Mouse (Mus musculus) cerebellum, adult 9-11 months (tissue): ENCODE data around the gene Tia1.
A peak's percentile ranks its signal among the peaks of the same experiment; 100 is the strongest.

Experiments
- DNase-seq: peaks from one replicate; pipeline ENCODE4 v3.0.0; 2022

Gene Tia1

DNA sequence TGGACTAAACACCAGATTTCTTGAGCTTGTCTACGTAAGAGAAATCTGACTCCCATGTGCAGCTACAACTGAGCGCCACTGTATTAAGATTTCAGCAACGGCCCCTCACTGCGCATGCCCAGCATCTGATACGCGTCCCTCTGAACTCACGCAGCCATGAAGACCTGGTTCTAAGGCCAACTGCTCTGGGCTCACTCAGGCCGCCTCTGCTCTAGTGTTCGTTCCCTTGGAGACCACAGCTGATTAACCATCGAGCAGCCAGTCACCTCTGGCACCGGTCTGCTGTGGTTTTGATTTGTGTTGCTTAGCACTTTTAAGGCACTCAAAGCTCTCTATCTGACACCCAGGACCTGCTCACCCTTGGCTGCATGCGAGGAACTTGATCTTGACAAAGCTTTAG, 16.7 kb upstream of the Tia1 start:
- DNase-seq, result no peak

- no peak for DNase-seq
These were observed 15.6 kb upstream of the Tia1 start for GRCm38 (mm10) chr6:86388461-86388860.

- DNase-seq, result no peak
These were observed 12.7 kb upstream of the Tia1 start for GRCm38 (mm10) chr6:86391326-86391725.

- no peak for DNase-seq
These were observed 10.8 kb upstream of the Tia1 start for GRCm38 (mm10) chr6:86393187-86393586.

DNA sequence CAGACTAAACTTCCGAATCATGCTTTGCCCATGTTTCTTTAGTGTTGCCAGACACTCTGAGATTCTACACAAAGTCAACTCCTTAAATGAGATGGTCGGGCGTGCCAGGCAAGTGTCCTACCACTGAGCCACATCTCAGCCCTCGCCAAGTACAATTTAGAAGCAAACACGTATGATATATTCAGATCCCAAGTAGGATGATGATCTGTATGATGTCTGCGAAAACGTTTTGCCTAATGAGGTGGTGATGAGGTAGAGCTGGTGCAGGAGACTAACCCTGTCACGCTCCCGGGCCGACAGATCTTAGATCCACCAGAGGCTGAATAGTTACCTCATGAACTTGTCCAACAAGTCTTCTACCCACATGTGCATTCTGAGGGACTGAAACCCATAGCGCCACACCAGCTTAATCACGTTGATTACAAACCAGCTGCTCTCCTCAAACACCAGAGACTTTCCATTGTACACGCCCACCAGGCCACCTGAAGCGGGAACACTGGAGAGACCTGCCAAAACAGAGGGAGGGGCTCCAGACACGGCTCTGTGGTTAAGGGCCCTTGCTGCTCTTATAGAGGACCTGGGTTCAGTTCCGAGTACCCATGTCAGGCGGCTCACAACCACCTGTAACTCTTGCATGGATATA, 9.8 kb upstream of the Tia1 start:
- DNase-seq, result peak; percentile 49

- peak; percentile 29 for DNase-seq
These were observed 9.0 kb upstream of the Tia1 start for GRCm38 (mm10) chr6:86395021-86395420.

DNA sequence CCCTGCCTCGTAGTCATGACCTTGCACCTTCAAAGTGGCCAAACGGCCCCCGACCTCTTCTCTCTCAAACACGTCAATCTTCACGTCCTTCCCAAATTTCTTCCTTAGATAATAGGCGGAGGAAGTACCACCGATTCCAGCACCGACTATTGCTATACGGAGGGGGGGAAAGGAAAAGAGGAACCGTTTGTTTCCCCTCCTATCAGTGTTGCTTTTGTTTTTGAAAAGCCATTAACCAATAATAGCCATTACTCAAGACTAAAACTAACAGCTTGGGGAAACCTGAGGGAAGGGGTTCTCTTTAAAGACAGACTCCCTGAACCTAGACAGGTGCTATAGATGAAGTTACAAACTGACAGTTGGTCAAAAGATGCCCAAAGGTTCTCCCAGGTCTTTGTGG, 8.1 kb upstream of the Tia1 start:
- DNase-seq, result peak; percentile 23

DNA sequence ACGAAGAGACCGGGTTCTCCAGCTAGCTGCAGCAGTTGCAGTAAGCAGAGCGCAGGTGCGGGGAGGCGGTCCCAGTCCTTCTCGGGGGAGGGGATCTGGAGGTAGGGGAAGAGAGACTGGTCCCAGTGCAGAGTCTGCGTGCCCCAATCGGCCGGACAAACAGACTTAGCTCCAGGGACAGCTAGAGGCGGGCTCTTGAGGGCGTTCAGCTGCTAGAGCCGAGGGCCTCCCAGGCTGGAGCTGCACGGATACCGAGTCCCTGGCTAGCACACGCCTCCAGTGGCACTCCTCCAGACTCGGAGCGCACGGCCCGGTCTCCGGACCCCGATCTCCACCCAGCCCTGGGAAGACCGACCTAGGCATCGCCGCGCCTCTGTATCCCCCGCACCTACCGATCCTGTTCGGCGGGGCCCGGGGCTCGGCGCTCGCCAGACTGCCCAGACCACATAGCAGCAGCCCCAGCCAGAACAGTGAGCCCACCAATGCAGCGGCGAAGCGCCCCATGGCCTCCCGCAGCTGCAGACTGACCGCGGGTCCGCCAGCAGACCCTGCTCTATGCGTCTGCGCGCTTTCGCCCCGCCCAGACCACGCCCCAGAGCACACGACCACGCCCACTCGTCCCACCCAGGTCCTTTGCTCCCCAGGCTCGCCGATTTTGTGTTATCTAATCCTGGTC, 7.3 kb upstream of the Tia1 start, which contains the start of gene Pcyox1:
Gene Pcyox1, minus strand, starts transcription at position 574 of the 676 bp plus-strand sequence.
- peak; percentile 90 for DNase-seq

DNA sequence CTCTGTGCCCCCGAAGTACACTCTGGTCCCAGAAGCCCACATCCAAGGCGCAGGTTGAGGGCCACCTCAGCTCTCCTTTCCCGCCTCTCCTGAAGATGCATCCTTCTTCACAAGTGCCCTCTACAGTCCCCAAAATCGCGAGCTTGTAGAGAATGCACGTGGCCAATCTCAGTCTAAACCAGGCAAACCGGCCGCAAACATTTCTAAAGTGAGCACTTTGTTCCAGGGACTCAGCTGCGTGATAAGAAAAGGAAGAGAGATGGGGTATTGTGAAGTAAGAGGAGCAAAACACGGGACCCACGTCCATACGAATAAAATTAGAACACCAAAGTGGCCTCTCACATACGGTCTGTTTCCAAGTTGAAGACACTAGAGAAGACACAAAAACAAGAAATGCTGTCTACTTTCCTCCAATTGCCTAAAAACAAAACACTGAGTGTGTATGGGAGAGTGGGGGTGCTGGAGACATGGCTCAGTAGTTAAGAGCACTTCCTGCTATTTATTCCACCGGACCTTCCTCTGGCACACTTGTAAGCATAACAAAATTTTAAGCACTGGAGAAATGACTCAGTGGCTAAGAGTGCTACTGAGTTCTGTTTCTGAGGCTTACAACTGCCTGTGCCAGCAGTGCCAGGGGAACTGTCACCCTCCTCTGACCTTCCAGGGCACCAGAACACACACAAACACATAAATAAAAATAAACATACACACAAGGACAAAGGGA, 6.6 kb upstream of the Tia1 start:
- peak; percentile 22 for DNase-seq

GRCm38 (mm10) chr6:86398986-86399385, 5.0 kb upstream of the Tia1 start:
- no peak for DNase-seq

GRCm38 (mm10) chr6:86399995-86400394, 4.0 kb upstream of the Tia1 start:
- no peak for DNase-seq

DNA sequence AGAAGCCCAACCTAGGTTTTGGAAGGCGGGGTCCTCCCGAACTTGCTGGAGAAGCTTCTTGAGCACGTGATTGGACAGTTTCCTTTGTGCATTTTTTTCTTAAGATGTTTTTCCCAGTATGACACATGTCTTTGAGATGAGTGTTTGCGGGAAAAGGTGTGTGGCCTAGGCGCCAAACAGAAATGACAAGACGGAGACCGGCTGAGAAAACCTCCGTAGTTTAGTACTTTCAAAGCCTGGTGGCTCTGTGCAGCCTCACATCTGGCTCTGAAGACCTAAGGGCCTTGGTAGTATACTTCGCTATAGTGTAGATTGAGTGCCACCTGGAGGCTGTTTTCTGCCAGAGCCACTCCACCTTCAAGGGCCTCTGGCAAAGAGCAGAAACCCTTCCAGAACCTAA, 3.0 kb upstream of the Tia1 start:
- peak; percentile 57 for DNase-seq

- DNase-seq, result no peak
These were observed 1.1 kb upstream of the Tia1 start for GRCm38 (mm10) chr6:86402681-86403607.

GRCm38 (mm10) chr6:86403728-86404099, 305 bp upstream of the Tia1 start:
- DNase-seq, result no peak

DNA sequence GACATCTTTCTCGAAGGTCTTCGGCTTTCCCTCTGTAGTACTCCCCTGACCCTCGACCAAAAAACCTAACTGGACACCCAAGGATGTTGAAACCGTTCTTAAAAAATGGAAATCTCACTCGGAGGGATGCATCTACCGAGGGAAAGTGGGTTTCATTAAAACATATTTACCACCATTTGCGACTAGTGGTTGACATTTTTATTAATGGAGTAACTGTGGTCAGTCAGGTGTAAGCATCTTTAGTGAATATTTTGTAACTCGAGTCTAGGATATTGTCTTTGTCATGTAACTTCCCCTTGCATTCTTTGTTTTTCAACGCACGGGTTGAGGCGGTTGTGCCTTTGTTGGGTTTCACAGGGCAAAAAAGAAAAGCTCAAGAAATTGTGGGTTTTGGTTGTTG, 977 bp downstream of the Tia1 start:
- no peak for DNase-seq

DNA sequence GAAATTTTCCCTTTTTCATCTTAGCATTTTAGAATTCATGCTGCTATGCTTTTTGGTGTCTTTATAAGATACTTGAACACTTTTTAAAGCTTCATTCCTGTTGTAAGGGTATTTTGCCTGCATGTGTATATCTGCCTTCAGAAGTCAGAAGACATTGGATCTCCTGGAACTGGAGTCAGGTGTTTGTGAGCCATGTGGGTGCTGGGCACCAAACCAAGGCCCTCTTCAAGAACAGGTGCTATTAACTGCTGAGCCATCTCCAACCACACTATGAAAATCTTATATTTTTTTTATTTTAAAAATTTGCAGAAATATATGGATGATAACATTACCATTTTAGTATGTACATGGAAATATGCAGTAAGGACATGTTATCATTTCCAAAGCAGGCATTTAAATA, 2.3 kb downstream of the Tia1 start:
- no peak for DNase-seq

DNA sequence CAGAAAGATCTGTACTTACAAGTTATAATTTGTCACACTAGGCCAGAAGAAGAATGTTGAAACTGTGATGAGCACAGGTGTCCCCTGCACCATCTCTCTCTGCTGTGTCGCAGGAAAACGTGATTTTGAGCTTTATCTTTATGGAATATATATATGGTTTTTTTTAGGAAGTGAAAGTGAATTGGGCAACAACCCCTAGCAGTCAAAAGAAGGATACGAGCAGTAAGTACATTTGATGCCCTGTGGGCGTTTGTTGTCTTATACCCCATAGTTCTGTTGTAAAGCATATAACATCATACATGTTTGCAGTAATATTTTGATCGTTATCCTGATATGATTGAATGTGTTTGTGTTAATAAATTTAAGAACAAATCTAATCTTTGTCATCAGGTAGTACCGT, 14.7 kb downstream of the Tia1 start:
- no peak for DNase-seq

GRCm38 (mm10) chr6:86419239-86419638, 15.2 kb downstream of the Tia1 start:
- no peak for DNase-seq

DNA sequence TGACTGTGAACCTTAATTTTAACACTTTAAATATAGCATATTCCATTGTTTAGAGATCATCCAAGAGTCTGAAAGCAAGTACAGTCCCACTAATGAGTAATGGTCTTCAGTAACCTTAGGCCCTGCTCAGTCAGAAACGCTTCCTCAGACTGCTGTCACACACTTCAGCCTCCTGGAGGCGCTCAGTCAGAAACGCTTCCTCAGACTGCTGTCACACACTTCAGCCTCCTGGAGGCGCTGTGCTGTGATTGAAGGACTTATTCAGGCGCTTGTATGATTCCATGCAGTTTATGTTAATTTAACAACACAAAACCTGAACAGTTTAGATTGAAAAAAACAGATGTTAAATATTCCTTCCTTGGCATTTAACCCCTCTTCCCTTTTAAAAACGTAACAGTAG, 16.5 kb downstream of the Tia1 start:
- DNase-seq, result no peak

- DNase-seq, result no peak
These were observed 22.3 kb downstream of the Tia1 start, which contains the start of gene Gm44790 for GRCm38 (mm10) chr6:86426358-86426757. Gene Gm44790 (plus strand): TSS chr6:86426658.

DNA sequence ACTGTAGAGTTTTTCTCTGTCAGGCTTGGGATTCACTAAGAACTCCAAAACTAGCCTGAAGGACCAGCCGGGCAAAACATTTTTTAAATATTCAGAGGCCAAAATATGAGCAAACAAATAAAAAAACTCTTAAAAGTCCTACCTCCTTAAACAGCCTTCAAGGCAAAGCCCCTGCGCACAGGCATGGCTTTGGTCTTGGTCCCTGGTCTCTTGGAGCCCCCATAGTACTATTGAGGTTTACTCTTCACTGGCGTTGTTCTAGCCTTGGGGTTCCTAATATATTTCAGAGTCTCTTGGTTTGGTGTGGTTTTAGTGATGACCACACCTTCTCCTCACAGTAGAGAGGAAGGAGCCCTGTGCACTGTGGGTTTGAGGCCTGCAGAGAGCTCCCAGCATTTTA, 27.5 kb downstream of the Tia1 start:
- DNase-seq, result no peak

DNA sequence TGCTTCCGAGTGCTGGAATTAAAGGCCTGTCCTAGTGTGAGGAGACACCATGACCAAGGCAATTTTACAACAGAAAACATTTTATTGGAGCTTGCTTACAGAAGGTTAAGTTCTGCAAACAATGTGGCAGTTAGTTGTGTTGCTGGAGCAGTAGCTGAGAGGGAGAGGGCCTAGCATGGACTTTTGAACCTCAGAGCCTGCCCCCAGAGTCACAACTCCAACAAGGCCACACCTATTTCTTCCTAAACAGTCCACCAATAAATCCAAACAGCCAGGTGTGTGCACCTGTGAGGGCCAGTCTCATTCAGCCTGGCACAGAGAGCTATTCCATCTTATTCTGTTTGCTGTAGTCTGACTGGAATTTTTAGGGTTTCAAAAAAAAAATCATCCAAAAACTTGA, 29.7 kb downstream of the Tia1 start:
- no peak for DNase-seq

GRCm38 (mm10) chr6:86437711-86438110, 33.7 kb downstream of the Tia1 start:
- DNase-seq, result peak; percentile 65
